Mouse (Mus musculus): ENCODE measurements at regions not wholly inside any gene's neighbourhood (a gene's known extent, or its start where the extent isn't known, plus 50 kb on each side); places are given as distances from the start of the nearest gene placed in this dataset.
"Not testable (repeated sequence)": the region's sequence is repeated elsewhere in the genome, so short reads cannot be mapped to it uniquely, and the experiment has no call there.

- no peaks in the 10 kb centered on the region for H3K36me3 ChIP-seq
- H3K9ac ChIP-seq (replicated peaks): no peak overlapping the region
- WGBS: 91% methylated on average over 2 of the region's 2 CpGs
- H3K27me3 ChIP-seq: no peaks in the 10 kb centered on the region
- ATAC-seq: no peak
- H3K4me1 ChIP-seq (replicated peaks): peaks cover 10% of the 10 kb centered on the region
- H3K4me2 ChIP-seq (replicated peaks): no peak overlapping the region
- no peak overlapping the region for H3K4me3 ChIP-seq (replicated peaks)
- no peaks in the 10 kb centered on the region for H3K9me3 ChIP-seq
- H3K27ac ChIP-seq: no peak overlapping the region
These were observed 78.1 kb upstream of the Xcl1 start for GRCm38 (mm10) chr1:165013428-165013827.

- Histone ChIP-seq H3K36me3 (no peaks in the 10 kb centered on the region), H3K27ac (no peak overlapping the region), H3K4me2 (replicated peaks) (no peak overlapping the region), H3K4me3 (replicated peaks) (no peak overlapping the region), H3K9me3 (no peaks in the 10 kb centered on the region), H3K4me1 (replicated peaks) (no peaks in the 10 kb centered on the region), H3K9ac (replicated peaks) (no peak overlapping the region), H3K27me3 (no peaks in the 10 kb centered on the region)
- 88% methylated on average over 3 of the region's 3 CpGs for WGBS
- no peak for ATAC-seq
These were observed 77.0 kb upstream of the Xcl1 start for GRCm38 (mm10) chr1:165012376-165012775.

GRCm38 (mm10) chr1:164999515-164999914, 64.2 kb upstream of the Xcl1 start:
- peaks cover 3% of the 10 kb centered on the region; the same call in 1 of the 2 replicates for H3K4me1 ChIP-seq (replicated peaks)
- no peaks in the 10 kb centered on the region for H3K36me3 ChIP-seq
- no peaks in the 10 kb centered on the region for H3K27me3 ChIP-seq
- no peak overlapping the region for H3K4me2 ChIP-seq (replicated peaks)
- no peak overlapping the region for H3K4me3 ChIP-seq (replicated peaks)
- H3K9me3 ChIP-seq: no peaks in the 10 kb centered on the region
- H3K9ac ChIP-seq (replicated peaks): no peak overlapping the region
- no peak for ATAC-seq
- H3K27ac ChIP-seq: no peak overlapping the region
- WGBS: 76% methylated on average over 10 of the region's 10 CpGs

- no peaks in the 10 kb centered on the region for H3K27me3 ChIP-seq
- ATAC-seq: no peak
- WGBS: 90% methylated on average over 3 of the region's 3 CpGs
These were observed 63.3 kb upstream of the Xcl1 start for GRCm38 (mm10) chr1:164998621-164999020.

GRCm38 (mm10) chr1:164997660-164998059, 62.3 kb upstream of the Xcl1 start:
- H3K27me3 ChIP-seq: no peaks in the 10 kb centered on the region
- H3K4me2 ChIP-seq (replicated peaks): no peak overlapping the region
- 64% methylated on average over 5 of the region's 5 CpGs for WGBS
- no peak for ATAC-seq
- H3K9me3 ChIP-seq: no peaks in the 10 kb centered on the region
- H3K4me3 ChIP-seq (replicated peaks): no peak overlapping the region
- H3K9ac ChIP-seq (replicated peaks): no peak overlapping the region
- peaks cover 7% of the 10 kb centered on the region; the same call in 1 of the 2 replicates for H3K4me1 ChIP-seq (replicated peaks)
- H3K27ac ChIP-seq: no peak overlapping the region
- no peaks in the 10 kb centered on the region for H3K36me3 ChIP-seq

More at GRCm38 (mm10) chr1:164998621-164999020, 63.3 kb upstream of the Xcl1 start:
- Histone ChIP-seq H3K4me2 (replicated peaks) (no peak overlapping the region), H3K9me3 (no peaks in the 10 kb centered on the region), H3K4me3 (replicated peaks) (no peak overlapping the region), H3K36me3 (no peaks in the 10 kb centered on the region), H3K9ac (replicated peaks) (no peak overlapping the region), H3K4me1 (replicated peaks) (peaks cover 7% of the 10 kb centered on the region; the same call in 1 of the 2 replicates), H3K27ac (no peak overlapping the region)

- no peaks in the 10 kb centered on the region for H3K27me3 ChIP-seq
- no peak overlapping the region for H3K9ac ChIP-seq (replicated peaks)
- WGBS: 12% methylated on average over 6 of the region's 6 CpGs
- 0 out of 2 replicates have a peak, but pooled peaks have one; percentile 55 for ATAC-seq
- H3K9me3 ChIP-seq: no peaks in the 10 kb centered on the region
- H3K4me2 ChIP-seq (replicated peaks): no peak overlapping the region
- H3K27ac ChIP-seq: no peak overlapping the region
- H3K36me3 ChIP-seq: no peaks in the 10 kb centered on the region
- peaks cover 7% of the 10 kb centered on the region; the same call in 1 of the 2 replicates for H3K4me1 ChIP-seq (replicated peaks)
- H3K4me3 ChIP-seq (replicated peaks): no peak overlapping the region
These were observed 58.9 kb upstream of the Xcl1 start for GRCm38 (mm10) chr1:164994247-164994660.

GRCm38 (mm10) chr1:164993175-164993875, 58.0 kb upstream of the Xcl1 start:
- not testable (repeated sequence) for ATAC-seq; H3K4me3 ChIP-seq (replicated peaks); H3K36me3 ChIP-seq; H3K9me3 ChIP-seq; H3K27me3 ChIP-seq; H3K9ac ChIP-seq (replicated peaks); H3K4me1 ChIP-seq (replicated peaks); H3K4me2 ChIP-seq (replicated peaks); H3K27ac ChIP-seq

GRCm38 (mm10) chr1:164988982-164989381, 53.7 kb upstream of the Xcl1 start:
- H3K9ac ChIP-seq (replicated peaks): no peak overlapping the region
- H3K27ac ChIP-seq: no peak overlapping the region
- WGBS: 94% methylated on average over 1 of the region's 1 CpGs
- H3K9me3 ChIP-seq: peaks cover 7% of the 10 kb centered on the region; the same call in 1 of the 2 replicates
- H3K36me3 ChIP-seq: no peaks in the 10 kb centered on the region
- H3K4me2 ChIP-seq (replicated peaks): no peak overlapping the region
- H3K4me3 ChIP-seq (replicated peaks): no peak overlapping the region
- no peak for ATAC-seq
- peaks cover 5% of the 10 kb centered on the region for H3K4me1 ChIP-seq (replicated peaks)
- no peaks in the 10 kb centered on the region for H3K27me3 ChIP-seq

GRCm38 (mm10) chr1:164988191-164988590, 52.9 kb upstream of the Xcl1 start:
- ATAC-seq: peak; percentile 79
- Histone ChIP-seq H3K9ac (replicated peaks) (no peak overlapping the region), H3K4me1 (replicated peaks) (peaks cover 5% of the 10 kb centered on the region), H3K36me3 (no peaks in the 10 kb centered on the region), H3K9me3 (peaks cover 9% of the 10 kb centered on the region; the same call in 1 of the 2 replicates), H3K4me3 (replicated peaks) (no peak overlapping the region), H3K27me3 (no peaks in the 10 kb centered on the region), H3K27ac (no peak overlapping the region), H3K4me2 (replicated peaks) (no peak overlapping the region)
- WGBS: 28% methylated on average over 3 of the region's 3 CpGs

- WGBS: 95% methylated on average over 21 of the region's 21 CpGs
- not testable (repeated sequence) for H3K9ac ChIP-seq (replicated peaks); H3K4me3 ChIP-seq (replicated peaks); H3K27me3 ChIP-seq; H3K4me1 ChIP-seq (replicated peaks); H3K4me2 ChIP-seq (replicated peaks); H3K36me3 ChIP-seq; H3K27ac ChIP-seq; ATAC-seq
- H3K9me3 ChIP-seq: peaks cover 11% of the 10 kb centered on the region; the same call in 1 of the 2 replicates
These were observed 50.2 kb upstream of the Xcl1 start for GRCm38 (mm10) chr1:164985521-164985920.

Data from midbrain, embryonic 13.5 days (tissue).